Mouse (Mus musculus): ENCODE results near the gene Pmvk.

DNA sequence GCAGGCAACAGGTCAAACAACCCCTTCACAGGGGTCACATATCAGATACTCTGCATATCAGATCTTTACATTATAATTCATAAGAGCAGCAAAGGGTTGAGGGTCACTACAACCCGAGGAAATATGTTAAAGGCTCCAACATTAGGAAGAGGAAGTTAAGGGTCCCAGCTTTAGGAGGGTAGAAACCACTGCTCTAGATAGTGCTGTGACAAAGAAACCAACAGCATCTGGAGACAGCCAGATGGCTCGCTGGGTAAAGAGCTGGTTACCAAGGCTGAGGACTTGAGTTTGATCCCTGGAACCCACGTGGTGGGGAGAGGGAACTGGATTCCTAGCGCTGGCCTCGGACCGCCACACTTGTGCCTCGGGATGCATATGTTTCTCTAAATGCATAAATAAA is 17.9 kb downstream of the Pmvk start:
- TF ChIP-seq CTCF (IDR thresholded peaks at IDR 0.05; ENCODE audit: insufficient read depth, low read depth, low read length) (no peak), POLR2A (IDR thresholded peaks at IDR 0.05; ENCODE audit: insufficient read depth, low read depth, low read length) (no peak)

All from olfactory bulb, adult 2 months (tissue).